Mouse (Mus musculus): Measurements from ENCODE around the gene Tnrc18. TPM values are rescaled to one million over a fixed set of nuclear protein-coding genes. Genes with fewer than 3 reads are reported as not detected.

Gene Tnrc18
- total RNA-seq, 2 experiments from 2014 or later: 139 to 141 TPM

DNA sequence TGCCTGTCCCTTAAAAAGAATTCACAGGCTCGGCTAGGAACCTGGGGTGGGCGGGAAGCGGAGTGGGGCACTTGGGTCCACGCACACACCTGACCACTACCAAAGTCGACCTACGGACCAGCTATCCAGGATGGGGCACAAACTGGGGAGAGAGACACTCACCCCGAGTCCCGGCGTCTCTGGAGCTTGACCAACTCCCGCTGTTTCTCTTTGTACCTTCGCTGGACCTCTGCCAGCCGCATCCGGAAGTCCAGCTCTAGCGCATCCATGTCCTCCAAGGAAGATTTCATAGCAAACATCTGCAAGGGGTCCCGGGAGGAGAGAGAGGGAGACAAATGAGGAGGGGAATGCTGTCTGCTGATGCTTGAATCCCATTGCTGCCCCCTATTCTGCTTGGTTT lies 52.6 kb downstream of the Tnrc18 start:
- Histone ChIP-seq H3K4me3 (no peak overlapping the region), H3K27ac (no peak overlapping the region)
- no peak for DNase-seq (ENCODE audit: extremely low spot score in 1 of 2, low spot score in 2 of 2)
- intact Hi-C loops (cut with DNase I): loop anchor here (10.0 kb wide), 1 partner anchor 170 kb away; no protein-coding TSS in a partner anchor
- no peak for TF ChIP-seq CTCF (IDR thresholded peaks at IDR 0.05)

DNA sequence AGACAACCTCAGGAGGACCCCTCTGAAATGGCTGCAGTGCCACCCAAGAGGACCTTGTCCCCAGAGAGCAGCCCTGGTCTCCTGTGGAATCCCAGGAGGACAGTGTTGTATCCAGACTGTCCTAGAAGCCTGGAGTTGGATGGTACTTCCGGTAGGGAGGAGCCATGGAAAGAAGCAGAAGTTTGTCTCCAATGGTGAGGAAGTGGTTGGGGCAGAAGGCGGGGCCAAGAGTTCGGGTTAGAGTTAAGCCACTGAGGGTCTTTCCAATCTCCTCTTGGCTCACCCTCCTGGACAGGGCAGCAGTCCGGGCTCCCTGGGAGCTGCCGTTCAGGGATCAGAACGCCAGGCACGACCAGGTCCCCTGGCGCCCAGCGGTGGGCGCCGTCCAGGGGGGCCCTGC lies 53.2 kb downstream of the Tnrc18 start:
- H3K27ac ChIP-seq: no peak overlapping the region
- intact Hi-C loops (cut with DNase I): loop anchor here (10.0 kb wide), 1 partner anchor 170 kb away; no protein-coding TSS in a partner anchor
- no peak for DNase-seq (ENCODE audit: extremely low spot score in 1 of 2, low spot score in 2 of 2)

DNA sequence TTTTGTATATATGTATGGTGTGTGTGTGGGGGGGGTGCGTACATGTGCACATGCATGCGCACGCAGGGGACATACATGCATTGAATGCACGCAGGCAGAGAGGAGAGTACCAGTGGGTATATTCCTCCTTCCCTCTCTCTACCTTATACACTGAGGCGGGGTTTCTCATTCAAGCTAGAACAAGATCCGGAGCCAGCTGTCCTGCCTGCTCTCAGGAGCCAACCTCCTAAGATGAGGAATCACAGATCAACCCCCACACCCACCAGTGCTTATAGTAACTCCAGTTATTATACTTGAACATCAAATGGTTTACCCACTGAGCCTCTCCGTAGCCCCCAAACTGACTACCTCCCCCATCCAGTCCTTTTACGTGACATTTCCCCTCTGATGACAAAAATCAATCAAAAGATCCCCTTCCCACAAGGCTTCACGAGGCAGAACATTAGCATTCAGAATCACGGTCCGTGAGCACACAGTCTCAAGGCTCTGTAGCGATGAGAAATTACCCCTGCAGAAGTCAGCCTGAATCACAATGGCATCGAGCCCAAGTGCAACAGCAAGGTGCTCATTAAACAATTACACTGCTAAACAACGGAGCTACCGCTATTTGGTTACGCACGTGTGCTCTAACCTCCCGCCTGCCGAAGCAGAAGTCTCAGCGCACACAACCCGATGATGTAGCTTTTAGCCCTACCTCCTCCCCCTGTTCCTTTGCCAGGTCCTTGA lies 55.2 kb downstream of the Tnrc18 start:
- no peak for TF ChIP-seq CTCF (IDR thresholded peaks at IDR 0.05)

More for the DNA sequence above, 53.2 kb downstream of the Tnrc18 start:
- H3K4me3 ChIP-seq: no peak overlapping the region
- TF ChIP-seq CTCF (IDR thresholded peaks at IDR 0.05): no peak

DNA sequence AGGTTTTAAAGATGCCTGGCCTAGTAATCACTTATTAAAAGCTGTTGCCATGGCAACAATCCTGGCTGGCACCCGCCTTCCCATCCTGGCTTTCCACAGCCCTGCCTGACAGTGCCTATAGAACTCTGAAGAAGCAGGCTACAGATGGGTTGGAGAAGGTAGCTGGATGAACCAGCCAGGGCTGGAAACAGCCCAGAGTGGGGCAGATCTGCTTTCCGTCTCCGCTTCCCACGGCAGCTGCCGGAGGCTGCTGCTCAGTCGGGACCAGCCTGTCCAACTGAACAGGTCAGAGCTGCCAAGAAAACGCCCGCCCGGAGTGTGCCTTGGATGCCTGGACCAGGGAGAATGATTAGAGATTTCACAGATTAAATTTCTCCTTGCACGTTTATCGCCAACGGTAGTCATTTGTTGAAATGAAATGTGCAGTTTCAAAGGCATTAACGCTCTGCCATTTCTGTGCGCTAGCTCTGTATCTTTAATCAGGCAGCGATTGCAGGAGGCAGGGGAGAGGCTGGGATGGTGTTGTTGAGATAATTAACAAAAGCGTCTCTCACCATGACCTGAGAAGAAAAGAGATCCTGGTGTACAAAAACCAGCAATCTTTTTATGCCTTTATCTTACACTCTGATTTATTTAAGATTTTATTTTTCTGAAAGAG lies 56.0 kb downstream of the Tnrc18 start:
- intact Hi-C loops (cut with DNase I): loop anchor here (1.0 to 10.0 kb wide), 2 partner anchors 173 to 292 kb away; no protein-coding TSS in a partner anchor
- Histone ChIP-seq H3K27ac (peak overlapping the region; percentile 63), H3K4me3 (no peak overlapping the region)
- DNase-seq (ENCODE audit: extremely low spot score in 1 of 2, low spot score in 2 of 2): peak; percentile 66 to 72
- TF ChIP-seq CTCF (IDR thresholded peaks at IDR 0.05): no peak

More for the DNA sequence above, 55.2 kb downstream of the Tnrc18 start:
- Histone ChIP-seq H3K4me3 (no peak overlapping the region), H3K27ac (no peak overlapping the region; the same call in 1 of the 2 replicates)
- DNase-seq (ENCODE audit: extremely low spot score in 1 of 2, low spot score in 2 of 2): no peak
- intact Hi-C loops (cut with DNase I): loop anchor here (10.0 kb wide), 1 partner anchor 173 kb away; no protein-coding TSS in a partner anchor

DNA sequence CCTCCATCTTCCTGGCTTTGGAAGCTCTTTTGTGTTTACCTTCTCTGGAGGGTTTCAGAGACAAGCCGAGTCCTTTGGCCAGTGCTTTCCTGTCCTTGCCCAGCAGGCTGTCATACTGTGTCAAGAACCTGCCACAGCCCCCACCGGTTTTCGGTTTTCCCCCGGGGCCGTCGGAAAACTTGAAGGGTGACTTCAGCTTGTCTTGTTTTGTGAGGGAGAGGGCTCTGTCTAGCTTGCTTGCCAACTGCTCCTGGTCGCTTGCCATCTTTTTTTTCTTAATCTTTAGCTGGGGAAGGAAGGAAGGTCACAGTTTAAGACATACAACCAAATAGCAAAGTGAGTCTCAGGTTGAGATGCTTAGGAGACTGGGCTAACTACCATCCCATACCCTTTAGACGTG lies 57.7 kb downstream of the Tnrc18 start:
- TF ChIP-seq CTCF (IDR thresholded peaks at IDR 0.05): no peak
- H3K27ac ChIP-seq: no peak overlapping the region
- H3K4me3 ChIP-seq: no peak overlapping the region
- no peak for DNase-seq (ENCODE audit: extremely low spot score in 1 of 2, low spot score in 2 of 2)
- intact Hi-C loops (cut with DNase I): loop anchor here (10.0 kb wide), 1 partner anchor 175 kb away; no protein-coding TSS in a partner anchor

DNA sequence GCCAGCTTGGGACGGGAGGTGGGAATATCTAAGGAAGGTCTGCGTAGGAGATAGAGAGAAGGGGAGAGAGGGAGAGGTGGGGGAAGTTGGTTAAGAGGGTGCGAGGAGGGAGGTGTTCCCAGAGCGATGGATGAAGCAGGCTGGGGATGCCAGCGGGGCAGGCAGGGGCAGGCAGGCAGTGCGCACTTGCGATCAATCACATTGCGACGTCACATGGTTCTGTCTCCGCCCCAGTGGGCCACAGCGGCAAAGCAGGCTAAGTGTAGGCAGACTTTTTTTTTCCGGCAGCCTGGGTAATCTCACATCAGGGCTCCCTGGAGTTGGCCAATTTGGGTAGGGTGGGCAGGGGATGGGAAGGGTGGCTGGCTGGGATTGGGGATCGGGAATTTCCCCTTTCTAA lies 65.2 kb downstream of the Tnrc18 start:
- no peak for DNase-seq (ENCODE audit: extremely low spot score in 1 of 2, low spot score in 2 of 2)
- Histone ChIP-seq H3K27ac (no peak overlapping the region), H3K4me3 (no peak overlapping the region)
- no peak; the same call in 1 of the 2 replicates for TF ChIP-seq CTCF (IDR thresholded peaks at IDR 0.05)
- intact Hi-C loops (cut with DNase I): no loop called here

DNA sequence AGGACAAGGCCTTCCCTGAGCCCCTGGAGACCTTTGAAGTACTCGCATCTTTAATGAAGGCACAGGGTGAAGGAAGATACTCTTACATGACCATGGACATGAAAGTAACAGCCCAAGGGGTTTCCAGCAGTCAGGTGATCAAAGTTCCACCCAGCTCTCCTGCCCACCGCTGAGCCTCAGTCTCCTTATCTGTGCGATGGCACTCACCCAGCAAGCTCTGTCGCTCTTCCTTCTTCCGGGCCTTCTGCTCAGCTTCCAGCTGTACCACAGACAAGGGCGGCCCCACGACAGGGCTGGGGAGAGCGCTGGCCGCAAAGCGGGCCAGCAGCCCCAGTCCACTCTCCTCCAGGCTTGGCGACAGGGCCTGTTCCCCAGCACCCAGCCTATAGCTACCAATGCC lies 67.3 kb downstream of the Tnrc18 start:
- no peak for TF ChIP-seq CTCF (IDR thresholded peaks at IDR 0.05)

DNA sequence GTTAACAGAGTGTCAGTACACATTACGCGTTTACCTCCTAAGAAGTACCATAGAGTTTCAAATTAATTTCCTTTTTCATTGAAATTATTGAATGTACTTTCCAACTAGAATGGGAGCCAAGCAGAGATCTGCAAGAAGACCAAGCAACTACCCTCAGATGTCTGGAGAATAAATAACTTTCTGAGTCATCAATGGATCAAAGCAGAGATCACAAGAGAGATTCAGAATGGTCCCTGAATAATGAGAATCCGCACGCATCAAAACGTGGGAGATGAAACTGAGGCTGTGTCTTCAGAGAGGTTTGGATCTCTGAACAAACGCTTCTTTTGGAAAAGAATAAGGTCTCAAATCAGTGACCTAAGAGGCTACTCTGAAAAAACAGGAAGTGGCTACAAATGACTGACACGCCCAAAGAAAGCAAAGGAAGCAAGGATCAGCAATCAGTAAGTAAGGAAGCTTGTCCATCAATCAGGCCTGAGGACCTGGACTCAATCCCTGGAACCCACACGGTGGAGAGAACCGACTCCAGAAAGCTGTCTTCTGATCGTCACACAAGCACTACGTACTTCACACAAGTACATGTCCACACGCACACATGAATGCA lies 70.3 kb downstream of the Tnrc18 start:
- Histone ChIP-seq H3K4me3 (no peak overlapping the region), H3K27ac (no peak overlapping the region)
- no peak for DNase-seq (ENCODE audit: extremely low spot score in 1 of 2, low spot score in 2 of 2)
- intact Hi-C loops (cut with DNase I): no loop called here
- TF ChIP-seq CTCF (IDR thresholded peaks at IDR 0.05): no peak

More for the DNA sequence above, 67.3 kb downstream of the Tnrc18 start:
- no peak overlapping the region for H3K4me3 ChIP-seq
- no peak for DNase-seq (ENCODE audit: extremely low spot score in 1 of 2, low spot score in 2 of 2)
- intact Hi-C loops (cut with DNase I): no loop called here
- H3K27ac ChIP-seq: no peak overlapping the region

DNA sequence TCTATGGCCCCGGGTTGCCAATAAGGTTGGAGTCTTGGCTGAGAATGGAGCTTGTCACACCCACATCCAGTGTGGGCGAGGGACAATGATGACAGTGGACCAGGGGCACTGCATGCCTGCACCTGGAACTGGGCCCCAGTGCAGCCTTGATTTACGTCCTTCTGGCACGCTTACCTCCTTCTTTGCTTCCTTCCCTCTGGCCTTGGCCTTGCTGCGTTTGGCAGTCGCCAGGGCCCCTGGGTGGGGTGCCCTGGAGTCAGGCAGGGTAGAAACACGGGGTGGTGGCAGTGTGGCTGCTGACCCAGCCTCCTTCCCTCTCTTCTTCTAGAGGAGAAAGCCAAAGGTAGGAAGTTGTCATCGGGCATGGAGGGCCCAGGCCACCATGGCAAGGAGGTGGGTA lies 77.5 kb downstream of the Tnrc18 start:
- H3K4me3 ChIP-seq: no peak overlapping the region
- no peak for TF ChIP-seq CTCF (IDR thresholded peaks at IDR 0.05)
- intact Hi-C loops (cut with DNase I): no loop called here
- no peak overlapping the region for H3K27ac ChIP-seq
- no peak for DNase-seq (ENCODE audit: extremely low spot score in 1 of 2, low spot score in 2 of 2)

DNA sequence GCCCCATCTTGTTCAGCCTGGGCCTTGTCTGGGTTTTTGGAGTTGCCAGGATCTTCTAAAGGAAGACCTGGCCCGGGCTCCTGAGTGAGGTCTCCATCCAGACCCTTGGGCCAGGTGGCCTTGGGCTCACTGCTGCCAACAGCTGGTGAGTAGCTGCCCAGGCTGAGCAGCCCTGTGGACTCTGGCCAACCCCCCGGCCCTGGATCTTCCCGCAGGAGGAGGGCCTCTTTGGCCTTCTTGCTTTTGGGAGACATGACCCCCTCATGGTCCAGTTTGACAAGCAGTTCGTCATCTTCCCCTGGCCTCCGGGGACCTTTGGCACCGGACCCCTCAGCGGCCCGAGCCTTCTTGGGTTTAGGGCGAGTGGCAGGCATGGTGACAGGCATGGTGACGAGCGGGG lies 85.5 kb downstream of the Tnrc18 start:
- TF ChIP-seq CTCF (IDR thresholded peaks at IDR 0.05): no peak
- no peak for DNase-seq (ENCODE audit: extremely low spot score in 1 of 2, low spot score in 2 of 2)
- intact Hi-C loops (cut with DNase I): no loop called here
- Histone ChIP-seq H3K27ac (no peak overlapping the region), H3K4me3 (no peak overlapping the region)

DNA sequence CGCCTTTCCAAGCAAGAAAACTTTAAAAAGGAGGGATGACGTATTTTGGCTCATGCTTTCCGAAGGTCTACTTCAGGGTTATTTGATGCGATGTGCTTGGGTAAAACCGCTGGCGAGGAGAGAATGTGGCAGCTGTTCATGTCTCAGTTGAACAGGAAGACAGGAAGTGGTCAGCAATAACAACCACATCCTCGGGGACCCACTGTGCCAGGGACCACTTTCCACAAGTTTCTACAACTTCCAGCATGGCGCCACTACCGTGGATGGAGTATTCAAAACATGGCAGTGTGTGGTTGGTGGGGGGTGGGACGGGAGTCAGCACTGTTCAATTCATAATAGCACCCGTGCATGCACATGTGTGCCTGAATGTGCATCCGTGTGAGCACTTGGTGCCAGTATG lies 87.2 kb downstream of the Tnrc18 start:
- Histone ChIP-seq H3K4me3 (no peak overlapping the region), H3K27ac (no peak overlapping the region)
- intact Hi-C loops (cut with DNase I): no loop called here
- no peak for TF ChIP-seq CTCF (IDR thresholded peaks at IDR 0.05)
- no peak for DNase-seq (ENCODE audit: extremely low spot score in 1 of 2, low spot score in 2 of 2)

DNA sequence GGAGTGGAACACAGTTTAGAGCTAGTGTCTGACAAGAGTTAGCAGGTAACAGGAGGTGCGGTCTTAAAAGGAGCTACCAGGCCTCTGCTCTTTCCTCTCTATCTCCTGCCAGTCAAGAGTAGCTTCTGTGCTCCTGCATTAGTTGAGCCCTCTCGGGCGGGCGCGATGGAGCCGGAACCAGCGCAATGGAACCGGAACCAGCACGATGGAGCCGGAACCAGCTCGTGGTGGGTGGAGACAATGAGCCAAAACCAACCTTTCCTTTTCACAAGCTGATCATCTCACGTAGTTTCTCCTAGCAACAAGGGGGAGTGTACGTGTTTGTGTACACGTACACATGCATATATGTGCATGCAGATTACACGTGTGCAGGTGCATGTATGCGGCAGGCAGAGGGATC lies 89.2 kb downstream of the Tnrc18 start:
- no peak for DNase-seq (ENCODE audit: extremely low spot score in 1 of 2, low spot score in 2 of 2)
- H3K27ac ChIP-seq: no peak overlapping the region
- intact Hi-C loops (cut with DNase I): no loop called here
- H3K4me3 ChIP-seq: no peak overlapping the region
- TF ChIP-seq CTCF (IDR thresholded peaks at IDR 0.05): no peak
